Mouse (Mus musculus) cortical plate, adult 2 months (tissue): ENCODE measurements around the gene Syne1.

Source experiments
- CTCF ChIP-seq: fragments of 200-500 bp; IDR thresholded peaks from 2 replicates; pipeline ENCODE4 v1.5.1; 2011; ENCODE audit warnings: mild to moderate bottlenecking, control low read depth, low read length; ENCODE audit not compliant: insufficient read depth; ENCODE audit errors: extremely low read depth
- POLR2A ChIP-seq: fragments of 200-500 bp; IDR thresholded peaks from 2 replicates; pipeline ENCODE4 v1.6.1; 2011; ENCODE audit warnings: mild to moderate bottlenecking, low read length, control low read depth; ENCODE audit not compliant: insufficient read depth; ENCODE audit errors: extremely low read depth

GRCm38 (mm10) chr10:5056243-5056735 lies 495.0 kb downstream of the Syne1 start:
- TF ChIP-seq CTCF (no peak), POLR2A (no peak)
